In genomic region chr2:51973410-51973968, GRCm38 (mm10) we compare ENCODE assay signal across 8 mouse cellular contexts. TPM values are rescaled to one million over a fixed set of nuclear protein-coding genes. Genes with fewer than 3 reads are reported as not detected.
DNase-seq lines count a peak whose midpoint lies in the region; ATAC-seq lines count a peak whose summit lies in the region.

Gene Nmi, minus strand, starts transcription at chr2:51973494.

- no peak for DNase-seq in heart, embryonic 10.5 days (ENCODE audit: low spot score)
- DNase-seq in heart, adult 8-10 months (ENCODE audit: low spot score), result no peak
- peak; percentile 9 for DNase-seq in ZHBTc4 (ENCODE audit: low read depth, low spot score)
- peak; percentile 14 for DNase-seq in lung, postnatal 10 days
- no peak for DNase-seq in ovary, postnatal 14 days (ENCODE audit: low spot score)

- no peaks in the 10 kb centered on the region for H3K36me3 ChIP-seq in heart, embryonic 10.5 days
- H3K36me3 ChIP-seq in erythroblast, embryonic 14.5 days (ENCODE audit: control insufficient read depth), result no peaks in the 10 kb centered on the region
- H3K36me3 ChIP-seq in intestine, embryonic 15.5 days, result no peaks in the 10 kb centered on the region
- no peaks in the 10 kb centered on the region for H3K36me3 ChIP-seq in stomach, embryonic 15.5 days

- no peaks in the 10 kb centered on the region for H3K27me3 ChIP-seq in heart, embryonic 10.5 days (ENCODE audit: insufficient read depth, poor library complexity, severe bottlenecking)
- no peaks in the 10 kb centered on the region for H3K27me3 ChIP-seq in erythroblast, embryonic 14.5 days (ENCODE audit: control insufficient read depth)
- H3K27me3 ChIP-seq in intestine, embryonic 15.5 days (replicated peaks), result no peaks in the 10 kb centered on the region
- no peaks in the 10 kb centered on the region for H3K27me3 ChIP-seq in stomach, embryonic 15.5 days (replicated peaks)

- no peaks in the 10 kb centered on the region for H3K9me3 ChIP-seq in heart, embryonic 10.5 days
- H3K9me3 ChIP-seq in erythroblast, embryonic 14.5 days (ENCODE audit: control insufficient read depth, low read length), result no peaks in the 10 kb centered on the region
- H3K9me3 ChIP-seq in intestine, embryonic 15.5 days, result no peaks in the 10 kb centered on the region
- no peaks in the 10 kb centered on the region for H3K9me3 ChIP-seq in stomach, embryonic 15.5 days

- no peaks in the 10 kb centered on the region for H3K4me1 ChIP-seq in heart, embryonic 10.5 days
- peaks cover 8% of the 10 kb centered on the region for H3K4me1 ChIP-seq in erythroblast, embryonic 14.5 days (ENCODE audit: control insufficient read depth)
- H3K4me1 ChIP-seq in intestine, embryonic 15.5 days (replicated peaks), result no peaks in the 10 kb centered on the region
- peaks cover 3% of the 10 kb centered on the region; the same call in 1 of the 2 replicates for H3K4me1 ChIP-seq in stomach, embryonic 15.5 days

- peak within 1 kb of the TSS; percentile 58 for H3K9ac ChIP-seq in intestine, embryonic 15.5 days
- peak within 1 kb of the TSS; percentile 54 for H3K9ac ChIP-seq in stomach, embryonic 15.5 days

- peak within 1 kb of the TSS; percentile 72 for H3K4me2 ChIP-seq in intestine, embryonic 15.5 days (replicated peaks)
- peak within 1 kb of the TSS; percentile 64 for H3K4me2 ChIP-seq in stomach, embryonic 15.5 days

- 74% methylated on average over 9 of the region's 9 CpGs for WGBS in heart, embryonic 10.5 days
- 74% methylated on average over 9 of the region's 9 CpGs for WGBS in intestine, embryonic 15.5 days
- WGBS in stomach, embryonic 15.5 days, result 67% methylated on average over 9 of the region's 9 CpGs

- H3K4me3 ChIP-seq in heart, embryonic 10.5 days, result peak within 1 kb of the TSS; percentile 64
- peak within 1 kb of the TSS; percentile 71 for H3K4me3 ChIP-seq in erythroblast, embryonic 14.5 days (replicated peaks)
- peak within 1 kb of the TSS; percentile 62 for H3K4me3 ChIP-seq in intestine, embryonic 15.5 days (replicated peaks)
- peak within 1 kb of the TSS; percentile 77 for H3K4me3 ChIP-seq in stomach, embryonic 15.5 days (replicated peaks)

- peak within 1 kb of the TSS; percentile 92 for H3K27ac ChIP-seq in heart, embryonic 10.5 days
- peak within 1 kb of the TSS; percentile 85 for H3K27ac ChIP-seq in intestine, embryonic 15.5 days
- H3K27ac ChIP-seq in stomach, embryonic 15.5 days, result peak within 1 kb of the TSS; percentile 91

- peak; percentile 75 for ATAC-seq in intestine, embryonic 15.5 days
- ATAC-seq in stomach, embryonic 15.5 days (ENCODE audit: insufficient read depth, low FRiP score, low read depth), result no peak

RNA-seq across cellular contexts. Expression of gene Nmi, which starts in this region (rescaled TPM):
- polyA plus RNA-seq in heart, embryonic 10.5 days (2016; fragmentation: Nextera tagmentation; extraction: Ambion mirVana), result 6.5 and 8.0 TPM in 2 replicates
- total RNA-seq in heart, adult 8-10 months (2022), result 1 to 10 TPM; 4.5 to 8.7 (median 6.3) TPM
- not detected in 2 replicates for polyA plus RNA-seq in erythroblast, embryonic 14.5 days (2012)
- 16.9 and 21.6 TPM in 2 replicates for polyA plus RNA-seq in intestine, embryonic 15.5 days (2015; fragmentation: Nextera tagmentation; extraction: Ambion mirVana)
- 19.3 and 22.0 TPM in 2 replicates for polyA plus RNA-seq in stomach, embryonic 15.5 days (2015; fragmentation: Nextera tagmentation; extraction: Ambion mirVana)

Comparison
In these comparisons a context has a peak if more than half of its experiments do, and no peak if none do; other contexts are left out.
1. DNase-seq: peak in ZHBTc4 (single experiment) and lung, postnatal 10 days (single experiment); none in heart, embryonic 10.5 days (single experiment), heart, adult 8-10 months (single experiment) and ovary, postnatal 14 days (single experiment).
2. Peak in every context shown above with its lines, with median percentiles within 50 percentile points of each other: H3K27ac ChIP-seq and H3K4me3 ChIP-seq.